Mouse (Mus musculus) ES-E14 (cell line): ENCODE measurements around the gene Ccr2.
"Not testable (repeated sequence)": the region's sequence is repeated elsewhere in the genome, so short reads cannot be mapped to it uniquely, and the experiment has no call there.

ENCODE experiments used
- CHD2 ChIP-seq: IDR thresholded peaks from 2 replicates; pipeline ENCODE4 v1.6.1; 2014; ENCODE audit warnings: mild to moderate bottlenecking, low read depth, low read length, inconsistent platforms
- MAFK ChIP-seq: IDR thresholded peaks from 2 replicates; pipeline ENCODE4 v1.6.1; 2014; ENCODE audit warnings: mild to moderate bottlenecking, low read depth, low read length, inconsistent platforms; ENCODE audit not compliant: insufficient read depth
- ZC3H11A ChIP-seq: IDR thresholded peaks from 2 replicates; pipeline ENCODE4 v1.6.1; 2012; ENCODE audit warnings: low read depth, mild to moderate bottlenecking, inconsistent platforms, low read length, borderline replicate concordance

- TF ChIP-seq ZC3H11A, CHD2, MAFK: not testable (repeated sequence)
These were observed 33.2 kb downstream of the Ccr2 start for GRCm38 (mm10) chr9:124134919-124135318.
